Mouse (Mus musculus): ENCODE data around the gene Aldh1l1.

GRCm38 (mm10) chr6:90452603-90453002 is 33.6 kb upstream of the Aldh1l1 start:
- no peak for TF ChIP-seq GATA1 (IDR thresholded peaks at IDR 0.05; ENCODE audit: low read length)
- no peak for TF ChIP-seq TAL1 (IDR thresholded peaks at IDR 0.05; ENCODE audit: low read length)
